Mouse (Mus musculus): ENCODE results near the gene Rab1b.
A peak's percentile ranks its signal among the peaks of the same experiment; 100 is the strongest.

The Rab1b gene

DNA sequence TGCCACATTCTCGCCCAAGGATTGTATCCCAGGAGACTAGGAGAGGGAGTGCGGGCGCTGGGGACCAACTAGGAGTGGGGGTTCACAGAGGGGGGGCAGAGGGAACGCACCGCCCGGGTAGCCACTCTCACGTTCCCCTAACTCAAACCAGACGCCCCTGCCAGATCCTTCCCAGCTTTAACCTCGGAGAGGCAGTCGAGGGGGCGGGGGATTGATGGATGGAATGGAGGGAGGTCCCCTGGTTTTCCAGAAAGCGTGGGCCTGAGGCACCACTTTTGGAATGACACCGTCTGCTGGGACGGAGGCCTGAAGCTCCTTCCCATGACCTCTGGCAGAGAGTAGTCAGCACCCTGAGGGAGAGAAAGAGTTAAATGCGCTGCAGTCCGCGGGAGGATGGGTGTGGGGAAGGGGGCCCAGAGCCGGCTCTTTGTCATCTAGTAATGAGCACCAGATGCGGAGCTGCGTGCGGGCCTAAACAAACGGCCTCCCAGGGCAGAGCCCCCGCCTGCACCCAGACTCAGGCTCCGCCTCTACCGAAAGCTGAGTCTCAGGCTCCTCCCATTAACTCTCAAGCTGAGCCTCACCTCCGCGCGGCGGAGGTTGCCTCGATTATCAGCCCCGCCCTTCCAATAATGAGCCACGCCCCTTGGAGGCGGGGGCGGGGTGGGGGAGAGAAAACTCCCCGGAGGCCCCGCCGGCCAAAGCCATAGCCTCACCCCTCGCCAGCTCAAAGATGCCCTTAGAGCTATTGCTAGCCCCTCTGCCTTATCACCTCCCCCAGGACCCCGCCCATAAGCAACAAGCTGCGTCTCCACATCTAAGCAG lies 35.1 kb downstream of the Rab1b start:
- DNase-seq (ENCODE audit: low read depth), result peak; percentile 89

- DNase-seq (ENCODE audit: low read depth), result no peak
Measured at GRCm38 (mm10) chr19:5071077-5071476, 35.8 kb downstream of the Rab1b start.

DNA sequence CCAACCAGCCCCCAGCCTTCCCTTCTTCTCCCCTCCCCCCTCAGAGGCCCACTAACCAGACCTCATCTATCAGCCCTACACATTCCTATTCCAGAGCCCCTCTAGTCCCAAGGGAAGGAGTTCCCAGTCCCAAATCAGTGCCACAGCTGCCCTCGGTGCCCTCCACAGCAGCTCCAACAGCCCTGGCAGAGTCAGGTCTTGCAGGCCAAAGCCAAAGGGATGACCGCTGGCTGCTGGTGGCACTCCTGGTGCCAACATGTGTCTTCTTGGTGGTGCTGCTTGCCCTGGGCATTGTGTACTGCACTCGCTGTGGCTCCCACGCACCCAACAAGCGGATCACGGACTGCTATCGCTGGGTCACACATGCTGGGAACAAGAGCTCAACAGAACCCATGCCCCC lies 36.9 kb downstream of the Rab1b start:
- no peak for DNase-seq (ENCODE audit: low read depth)

DNA sequence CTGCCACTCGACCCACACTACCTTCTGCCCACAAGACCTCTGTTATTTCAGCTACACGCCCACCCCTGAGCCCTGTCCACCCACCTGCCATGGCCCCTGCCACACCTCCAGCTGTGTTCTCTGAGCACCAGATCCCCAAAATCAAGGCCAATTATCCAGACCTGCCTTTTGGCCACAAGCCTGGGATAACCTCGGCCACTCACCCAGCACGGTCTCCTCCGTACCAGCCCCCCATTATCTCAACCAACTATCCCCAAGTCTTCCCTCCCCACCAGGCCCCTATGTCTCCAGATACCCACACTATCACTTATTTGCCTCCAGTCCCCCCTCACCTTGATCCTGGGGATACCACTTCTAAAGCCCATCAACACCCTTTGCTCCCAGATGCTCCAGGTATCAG lies 37.4 kb downstream of the Rab1b start:
- no peak for DNase-seq (ENCODE audit: low read depth)

DNA sequence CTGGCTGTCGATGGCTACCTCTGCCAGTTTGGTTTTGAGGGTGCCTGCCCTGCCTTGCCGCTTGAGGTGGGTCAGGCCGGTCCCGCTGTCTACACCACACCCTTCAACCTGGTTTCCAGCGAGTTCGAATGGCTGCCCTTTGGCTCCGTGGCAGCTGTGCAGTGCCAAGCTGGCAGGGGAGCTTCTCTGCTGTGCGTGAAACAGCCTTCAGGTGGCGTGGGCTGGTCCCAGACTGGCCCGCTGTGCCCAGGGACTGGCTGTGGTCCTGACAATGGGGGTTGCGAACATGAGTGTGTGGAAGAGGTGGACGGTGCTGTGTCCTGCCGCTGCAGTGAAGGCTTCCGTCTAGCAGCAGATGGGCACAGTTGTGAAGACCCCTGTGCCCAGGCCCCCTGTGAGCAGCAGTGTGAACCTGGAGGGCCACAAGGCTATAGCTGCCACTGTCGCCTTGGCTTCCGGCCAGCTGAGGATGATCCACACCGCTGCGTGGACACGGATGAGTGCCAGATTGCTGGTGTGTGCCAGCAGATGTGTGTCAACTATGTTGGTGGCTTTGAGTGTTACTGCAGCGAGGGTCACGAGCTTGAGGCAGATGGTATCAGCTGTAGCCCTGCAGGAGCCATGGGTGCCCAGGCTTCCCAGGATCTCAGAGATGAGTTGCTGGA lies 38.2 kb downstream of the Rab1b start:
- no peak for DNase-seq (ENCODE audit: low read depth)

- DNase-seq (ENCODE audit: low read depth), result peak; percentile 44
Measured at GRCm38 (mm10) chr19:5067867-5068569, 38.9 kb downstream of the Rab1b start, which contains the start of gene Cd248. Gene Cd248, plus strand, starts transcription at chr19:5068078.

GRCm38 (mm10) chr19:5067040-5067799 lies 39.7 kb downstream of the Rab1b start:
- DNase-seq (ENCODE audit: low read depth), result peak; percentile 39

GRCm38 (mm10) chr19:5065104-5065503 lies 41.8 kb downstream of the Rab1b start:
- DNase-seq (ENCODE audit: low read depth), result no peak

GRCm38 (mm10) chr19:5062446-5062845 lies 44.4 kb downstream of the Rab1b start:
- DNase-seq (ENCODE audit: low read depth), result no peak

DNA sequence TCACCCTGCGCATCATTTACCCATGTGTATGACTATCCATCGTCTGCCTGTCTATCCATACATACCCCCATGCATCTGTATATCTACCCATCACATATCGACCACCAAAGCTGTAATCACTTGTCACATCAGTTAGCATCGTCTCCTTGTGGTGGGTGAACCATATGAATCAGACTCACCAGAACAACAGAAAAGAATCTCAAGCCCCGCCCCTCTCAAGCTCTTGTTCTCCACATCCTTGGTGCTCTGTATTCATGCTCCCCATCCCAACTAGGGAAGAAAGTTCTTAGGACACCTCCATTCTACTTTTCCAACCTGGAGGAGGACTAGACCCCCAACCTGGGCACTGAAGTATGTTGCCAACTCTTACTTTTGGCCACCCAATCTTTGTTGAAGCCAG lies 44.8 kb downstream of the Rab1b start:
- DNase-seq (ENCODE audit: low read depth), result no peak

- DNase-seq (ENCODE audit: low read depth), result no peak
Measured at GRCm38 (mm10) chr19:5060365-5061330, 46.2 kb downstream of the Rab1b start.

GRCm38 (mm10) chr19:5058801-5059771 lies 47.8 kb downstream of the Rab1b start:
- no peak for DNase-seq (ENCODE audit: low read depth)

GRCm38 (mm10) chr19:5057876-5058775 lies 48.7 kb downstream of the Rab1b start:
- DNase-seq (ENCODE audit: low read depth), result no peak

GRCm38 (mm10) chr19:5056251-5056650 lies 50.6 kb downstream of the Rab1b start:
- peak; percentile 62 for DNase-seq (ENCODE audit: low read depth)

- DNase-seq (ENCODE audit: low read depth), result peak; percentile 71
Measured at GRCm38 (mm10) chr19:5053909-5054308, 53.0 kb downstream of the Rab1b start.

GRCm38 (mm10) chr19:5052853-5053252 lies 54.0 kb downstream of the Rab1b start:
- DNase-seq (ENCODE audit: low read depth), result no peak

GRCm38 (mm10) chr19:5052166-5052822 lies 54.6 kb downstream of the Rab1b start:
- DNase-seq (ENCODE audit: low read depth), result no peak

GRCm38 (mm10) chr19:5051515-5051914 lies 55.4 kb downstream of the Rab1b start:
- no peak for DNase-seq (ENCODE audit: low read depth)

All from induced T-regulatory cell, adult 2 months (primary cell).